10 mouse cellular contexts compared by ENCODE assay signal in genomic region chr9:32791699-32792098, GRCm38 (mm10).
DNase-seq lines count a peak whose midpoint lies in the region; ATAC-seq lines count a peak whose summit lies in the region.
"Had no signal": no experiment of that assay in that cellular context is flagged by ENCODE, and none has a peak within 500 bp of the region (broad histone marks: within the 10 kb centered on the region; RNA-seq: fewer than 3 reads in every experiment).

No protein-coding gene starts in this region.

- no peak overlapping the region for H3K9ac ChIP-seq in kidney, embryonic 16.5 days (replicated peaks; ENCODE audit: low read length)
- H3K9ac ChIP-seq: neural tube, embryonic 12.5 days had no signal

- H3K27me3 ChIP-seq in kidney, embryonic 16.5 days (ENCODE audit: insufficient read depth, low read length): no peaks in the 10 kb centered on the region
- H3K27me3 ChIP-seq in limb, embryonic 10.5 days (ENCODE audit: low read depth, poor library complexity, severe bottlenecking): no peaks in the 10 kb centered on the region
- H3K27me3 ChIP-seq: neural tube, embryonic 12.5 days had no signal

- 31% methylated on average over 6 of the region's 6 CpGs for WGBS in kidney, embryonic 16.5 days
- WGBS in limb, embryonic 10.5 days: 25% methylated on average over 6 of the region's 6 CpGs

- no peak overlapping the region for H3K4me3 ChIP-seq in kidney, embryonic 16.5 days (ENCODE audit: low read length)
- no peak overlapping the region for H3K4me3 ChIP-seq in limb, embryonic 10.5 days
- H3K4me3 ChIP-seq: neural tube, embryonic 12.5 days had no signal

- peaks cover 24% of the 10 kb centered on the region for H3K4me1 ChIP-seq in kidney, embryonic 16.5 days (ENCODE audit: insufficient read depth, low read length)
- peaks cover 48% of the 10 kb centered on the region for H3K4me1 ChIP-seq in limb, embryonic 10.5 days
- H3K4me1 ChIP-seq: neural tube, embryonic 12.5 days had no signal

- H3K36me3 ChIP-seq in kidney, embryonic 16.5 days (ENCODE audit: insufficient read depth, low read length): no peaks in the 10 kb centered on the region
- H3K36me3 ChIP-seq in limb, embryonic 10.5 days: no peaks in the 10 kb centered on the region
- H3K36me3 ChIP-seq: neural tube, embryonic 12.5 days had no signal

- peak; percentile 76 for ATAC-seq in kidney, embryonic 16.5 days (ENCODE audit: low FRiP score, low TSS enrichment)

- no peak for DNase-seq in kidney, postnatal 14 days
- peak; percentile 68 for DNase-seq in embryo, embryonic 10.5 days (ENCODE audit: low spot score)
- DNase-seq in gastrocnemius, adult 18-20 months (ENCODE audit: low spot score): peak; percentile 60
- peak; percentile 47 for DNase-seq in limb, embryonic 10.5 days (ENCODE audit: low spot score)
- no peak for DNase-seq in left cerebral cortex, adult 18-20 months (ENCODE audit: low spot score in 2 of 2)
- DNase-seq in frontal cortex, postnatal 25 days (ENCODE audit: low spot score in 2 of 2): no peak
- no peak for DNase-seq in cerebellum, adult 11-12 months
- DNase-seq: thymus, postnatal 14 days had no signal

- no peak overlapping the region for H3K4me2 ChIP-seq in kidney, embryonic 16.5 days (replicated peaks; ENCODE audit: low read depth, low read length)
- H3K4me2 ChIP-seq: neural tube, embryonic 12.5 days had no signal

- no peak overlapping the region for H3K27ac ChIP-seq in kidney, embryonic 16.5 days (ENCODE audit: low read length)
- H3K27ac ChIP-seq in limb, embryonic 10.5 days: peak overlapping the region; percentile 1; the same call in 1 of the 2 replicates
- H3K27ac ChIP-seq: neural tube, embryonic 12.5 days had no signal

- no peaks in the 10 kb centered on the region for H3K9me3 ChIP-seq in kidney, embryonic 16.5 days (ENCODE audit: low read length)
- no peaks in the 10 kb centered on the region for H3K9me3 ChIP-seq in limb, embryonic 10.5 days (replicated peaks)
- H3K9me3 ChIP-seq: neural tube, embryonic 12.5 days had no signal

Comparison
In these comparisons a context has a peak if more than half of its experiments do, and no peak if none do; other contexts are left out.
1. DNase-seq: peak in embryo, embryonic 10.5 days (single experiment), gastrocnemius, adult 18-20 months (single experiment) and limb, embryonic 10.5 days (single experiment); none in kidney, postnatal 14 days (single experiment), left cerebral cortex, adult 18-20 months (0 of 2), frontal cortex, postnatal 25 days (0 of 2) and cerebellum, adult 11-12 months (single experiment).